Mouse (Mus musculus) hindlimb bud, embryonic 11.5 days (tissue): ENCODE measurements around the gene Wnt1.

ENCODE experiments used
- DNase-seq: peaks from one replicate; pipeline ENCODE4 v3.0.0-alpha.2; 2012; ENCODE audit warnings: low read depth, low spot score; ENCODE audit errors: extremely low spot score

The Wnt1 gene

GRCm38 (mm10) chr15:98834059-98834458 lies 44.4 kb downstream of the Wnt1 start:
- DNase-seq, result no peak

GRCm38 (mm10) chr15:98835291-98835690 lies 45.6 kb downstream of the Wnt1 start:
- DNase-seq, result no peak

- no peak for DNase-seq
Measured at GRCm38 (mm10) chr15:98837006-98837742, 47.5 kb downstream of the Wnt1 start.

- DNase-seq, result no peak
Measured at GRCm38 (mm10) chr15:98837743-98838103, 48.1 kb downstream of the Wnt1 start.

- no peak for DNase-seq
Measured at GRCm38 (mm10) chr15:98839161-98839560, 49.5 kb downstream of the Wnt1 start.

- DNase-seq, result no peak
Measured at GRCm38 (mm10) chr15:98839671-98840585, 50.3 kb downstream of the Wnt1 start.
